Comparison of ENCODE assay signal across 7 mouse cellular contexts in genomic region chr4:118134485-118135365, GRCm38 (mm10). TPM values are rescaled to one million over a fixed set of nuclear protein-coding genes. Genes with fewer than 3 reads are reported as not detected.
A peak's percentile ranks its signal among the peaks of the same experiment; 100 is the strongest.
DNase-seq lines count a peak whose midpoint lies in the region; ATAC-seq lines count a peak whose summit lies in the region.

Gene St3gal3, minus strand, starts transcription at chr4:118134914.

- H3K9ac ChIP-seq in intestine, embryonic 16.5 days (ENCODE audit: low read depth, low read length) = peak within 1 kb of the TSS; percentile 88
- peak within 1 kb of the TSS; percentile 77 for H3K9ac ChIP-seq in midbrain, embryonic 11.5 days (ENCODE audit: low read length)

- H3K27ac ChIP-seq in intestine, embryonic 16.5 days (ENCODE audit: low read length) = peak within 1 kb of the TSS; percentile 76
- H3K27ac ChIP-seq in midbrain, embryonic 11.5 days (ENCODE audit: low read depth, low read length) = peak within 1 kb of the TSS; percentile 61; the same call in 1 of the 2 replicates

- DNase-seq in adrenal gland, adult 2 months = peak; percentile 99
- peak; percentile 90 for DNase-seq in embryo, embryonic 11.5 days (ENCODE audit: low read depth, low spot score)
- peak; percentile 100 for DNase-seq in gastrocnemius, postnatal 4 days (ENCODE audit: low spot score in 2 of 2)
- DNase-seq in left cerebral cortex, postnatal 36 days (ENCODE audit: low spot score in 2 of 2) = peak; percentile 97 to 99
- DNase-seq in midbrain, embryonic 11.5 days (ENCODE audit: low spot score, missing footprints) = peak; percentile 98
- DNase-seq in skeletal muscle tissue, adult 2 months (ENCODE audit: low read depth, low spot score) = peak; percentile 92

- H3K9me3 ChIP-seq in intestine, embryonic 16.5 days (ENCODE audit: control insufficient read depth, low read length) = no peaks in the 10 kb centered on the region
- H3K9me3 ChIP-seq in midbrain, embryonic 11.5 days (ENCODE audit: control insufficient read depth, low read length) = no peaks in the 10 kb centered on the region

- ATAC-seq in intestine, embryonic 16.5 days = peak; percentile 99
- peak; percentile 99 for ATAC-seq in midbrain, embryonic 11.5 days (ENCODE audit: low FRiP score)

- H3K36me3 ChIP-seq in intestine, embryonic 16.5 days (ENCODE audit: control insufficient read depth, insufficient read depth, low read length) = peaks cover 12% of the 10 kb centered on the region
- peaks cover 21% of the 10 kb centered on the region for H3K36me3 ChIP-seq in midbrain, embryonic 11.5 days (ENCODE audit: control insufficient read depth, insufficient read depth, low read length)

- no peaks in the 10 kb centered on the region for H3K27me3 ChIP-seq in intestine, embryonic 16.5 days (replicated peaks; ENCODE audit: control insufficient read depth, insufficient read depth, low read length)
- no peaks in the 10 kb centered on the region for H3K27me3 ChIP-seq in midbrain, embryonic 11.5 days (ENCODE audit: control insufficient read depth, insufficient read depth, low read length)

- H3K4me1 ChIP-seq in intestine, embryonic 16.5 days (ENCODE audit: control insufficient read depth, insufficient read depth, low read length) = peaks cover 25% of the 10 kb centered on the region
- H3K4me1 ChIP-seq in midbrain, embryonic 11.5 days (ENCODE audit: control insufficient read depth, insufficient read depth, low read length) = peaks cover 11% of the 10 kb centered on the region

- under 1% methylated on average over 61 of the region's 84 CpGs for WGBS in intestine, embryonic 16.5 days
- under 1% methylated on average over 84 of the region's 84 CpGs for WGBS in midbrain, embryonic 11.5 days

- peak within 1 kb of the TSS; percentile 79 for H3K4me2 ChIP-seq in intestine, embryonic 16.5 days (ENCODE audit: low read depth, low read length)
- H3K4me2 ChIP-seq in midbrain, embryonic 11.5 days = peak within 1 kb of the TSS; percentile 75

- intact Hi-C loops in left cerebral cortex, postnatal 36 days (cut with DNase I) = loop anchor here (5.0 kb wide), 1 partner anchor 42 kb away; no protein-coding TSS in a partner anchor

- H3K4me3 ChIP-seq in intestine, embryonic 16.5 days (ENCODE audit: low read length) = peak within 1 kb of the TSS; percentile 84
- peak within 1 kb of the TSS; percentile 81 for H3K4me3 ChIP-seq in midbrain, embryonic 11.5 days (ENCODE audit: low read depth, low read length)

RNA-seq across cellular contexts. Expression of gene St3gal3, which starts in this region (rescaled TPM):
- 10 to 100 TPM; 36.7 to 45.8 TPM for total RNA-seq in adrenal gland, adult 2 months (2021)
- polyA plus RNA-seq in adrenal gland, adult 2 months (2012; rRNA removed) = 44.3 and 56.7 TPM in 2 replicates
- total RNA-seq in gastrocnemius, postnatal 4 days (2021) = 10 to 100 TPM; 34.9 to 37.5 TPM
- 8.6 and 10.1 TPM in 2 replicates for polyA plus RNA-seq in intestine, embryonic 16.5 days (2015; fragmentation: Nextera tagmentation; extraction: Ambion mirVana)
- 10 to 100 TPM; 47.0 to 51.5 TPM for total RNA-seq in left cerebral cortex, postnatal 36 days (2021)
- 3.6 and 5.7 TPM in 2 replicates for polyA plus RNA-seq in midbrain, embryonic 11.5 days (2014; fragmentation: Nextera tagmentation; extraction: Ambion mirVana)

Comparison
In these comparisons a context has a peak if more than half of its experiments do, and no peak if none do; other contexts are left out.
1. Peak in every context shown above with its lines: DNase-seq, ATAC-seq, H3K4me3 ChIP-seq and H3K27ac ChIP-seq.